Mouse (Mus musculus): Measurements from ENCODE around the gene Atad3a. TPM values are rescaled to one million over a fixed set of nuclear protein-coding genes. Genes with fewer than 3 reads are reported as not detected.
"Not testable (repeated sequence)": the region's sequence is repeated elsewhere in the genome, so short reads cannot be mapped to it uniquely, and the experiment has no call there.

Gene Atad3a
- polyA plus RNA-seq, 1 experiment from 2014 or later = 90.0 TPM

- no peaks in the 10 kb centered on the region for H3K4me1 ChIP-seq
- peaks cover 91% of the 10 kb centered on the region for H3K36me3 ChIP-seq
- H3K27me3 ChIP-seq = no peaks in the 10 kb centered on the region
- no peaks in the 10 kb centered on the region for H3K9me3 ChIP-seq
- no peak overlapping the region for H3K4me3 ChIP-seq
- H3K9ac ChIP-seq = no peak overlapping the region
- ATAC-seq (ENCODE audit: borderline replicate concordance, extremely low read depth, low FRiP score, low TSS enrichment) = no peak
- H3K27ac ChIP-seq = no peak overlapping the region
- H3K4me2 ChIP-seq = no peak overlapping the region
- 87% methylated on average over 17 of the region's 17 CpGs for WGBS
These were observed 14.1 kb downstream of the Atad3a start for GRCm38 (mm10) chr4:155746575-155747490.

- 81% methylated on average over 8 of the region's 8 CpGs for WGBS
- Histone ChIP-seq H3K4me3 (no peak overlapping the region), H3K4me1 (no peaks in the 10 kb centered on the region), H3K4me2 (no peak overlapping the region), H3K27me3 (no peaks in the 10 kb centered on the region), H3K36me3 (peaks cover 91% of the 10 kb centered on the region), H3K9me3 (no peaks in the 10 kb centered on the region), H3K9ac (no peak overlapping the region), H3K27ac (no peak overlapping the region)
- no peak for ATAC-seq (ENCODE audit: borderline replicate concordance, extremely low read depth, low FRiP score, low TSS enrichment)
These were observed 14.8 kb downstream of the Atad3a start for GRCm38 (mm10) chr4:155746036-155746548.

- Histone ChIP-seq H3K9ac (no peak overlapping the region), H3K9me3 (no peaks in the 10 kb centered on the region), H3K4me3 (no peak overlapping the region), H3K36me3 (peaks cover 91% of the 10 kb centered on the region), H3K4me2 (no peak overlapping the region), H3K27ac (no peak overlapping the region), H3K4me1 (no peaks in the 10 kb centered on the region), H3K27me3 (no peaks in the 10 kb centered on the region)
- ATAC-seq (ENCODE audit: borderline replicate concordance, extremely low read depth, low FRiP score, low TSS enrichment) = no peak
- 92% methylated on average over 5 of the region's 5 CpGs for WGBS
These were observed 15.8 kb downstream of the Atad3a start for GRCm38 (mm10) chr4:155745136-155745535.

GRCm38 (mm10) chr4:155744474-155744873, 16.4 kb downstream of the Atad3a start:
- no peak overlapping the region for H3K27ac ChIP-seq
- peaks cover 91% of the 10 kb centered on the region for H3K36me3 ChIP-seq
- no peaks in the 10 kb centered on the region for H3K27me3 ChIP-seq
- no peak overlapping the region for H3K9ac ChIP-seq
- WGBS = 88% methylated on average over 8 of the region's 8 CpGs
- no peak for ATAC-seq (ENCODE audit: borderline replicate concordance, extremely low read depth, low FRiP score, low TSS enrichment)
- no peak overlapping the region for H3K4me3 ChIP-seq
- no peaks in the 10 kb centered on the region for H3K9me3 ChIP-seq
- H3K4me2 ChIP-seq = no peak overlapping the region
- no peaks in the 10 kb centered on the region for H3K4me1 ChIP-seq

GRCm38 (mm10) chr4:155742684-155743083, 18.2 kb downstream of the Atad3a start:
- no peak overlapping the region for H3K4me2 ChIP-seq
- peaks cover 74% of the 10 kb centered on the region for H3K36me3 ChIP-seq
- no peak overlapping the region for H3K9ac ChIP-seq
- 87% methylated on average over 5 of the region's 5 CpGs for WGBS
- no peak for ATAC-seq (ENCODE audit: borderline replicate concordance, extremely low read depth, low FRiP score, low TSS enrichment)
- H3K9me3 ChIP-seq = no peaks in the 10 kb centered on the region
- no peaks in the 10 kb centered on the region for H3K4me1 ChIP-seq
- no peak overlapping the region for H3K27ac ChIP-seq
- no peaks in the 10 kb centered on the region for H3K27me3 ChIP-seq
- no peak overlapping the region for H3K4me3 ChIP-seq

GRCm38 (mm10) chr4:155740681-155741080, 20.2 kb downstream of the Atad3a start:
- H3K9me3 ChIP-seq; H3K4me3 ChIP-seq; H3K4me2 ChIP-seq; ATAC-seq (ENCODE audit: borderline replicate concordance, extremely low read depth, low FRiP score, low TSS enrichment); H3K9ac ChIP-seq; H3K4me1 ChIP-seq; H3K27me3 ChIP-seq; H3K27ac ChIP-seq: not testable (repeated sequence)
- WGBS = 83% methylated on average over 10 of the region's 10 CpGs
- H3K36me3 ChIP-seq = peaks cover 57% of the 10 kb centered on the region

- no peak overlapping the region for H3K4me3 ChIP-seq
- peaks cover 10% of the 10 kb centered on the region for H3K4me1 ChIP-seq
- H3K4me2 ChIP-seq = no peak overlapping the region
- no peaks in the 10 kb centered on the region for H3K9me3 ChIP-seq
- H3K27ac ChIP-seq = no peak overlapping the region
- H3K36me3 ChIP-seq = peaks cover 50% of the 10 kb centered on the region
- WGBS = 81% methylated on average over 36 of the region's 37 CpGs
- no peaks in the 10 kb centered on the region for H3K27me3 ChIP-seq
- no peak for ATAC-seq (ENCODE audit: borderline replicate concordance, extremely low read depth, low FRiP score, low TSS enrichment)
- no peak overlapping the region for H3K9ac ChIP-seq
These were observed 20.9 kb downstream of the Atad3a start for GRCm38 (mm10) chr4:155739741-155740636.

GRCm38 (mm10) chr4:155739152-155739551, 21.7 kb downstream of the Atad3a start:
- Histone ChIP-seq H3K36me3 (peaks cover 42% of the 10 kb centered on the region), H3K27ac (no peak overlapping the region), H3K9me3 (no peaks in the 10 kb centered on the region), H3K4me2 (no peak overlapping the region), H3K4me1 (peaks cover 10% of the 10 kb centered on the region), H3K27me3 (no peaks in the 10 kb centered on the region), H3K4me3 (no peak overlapping the region), H3K9ac (no peak overlapping the region)
- WGBS = 87% methylated on average over 6 of the region's 6 CpGs
- ATAC-seq (ENCODE audit: borderline replicate concordance, extremely low read depth, low FRiP score, low TSS enrichment) = no peak

GRCm38 (mm10) chr4:155738262-155738661, 22.6 kb downstream of the Atad3a start:
- H3K9me3 ChIP-seq = no peaks in the 10 kb centered on the region
- no peak for ATAC-seq (ENCODE audit: borderline replicate concordance, extremely low read depth, low FRiP score, low TSS enrichment)
- H3K4me2 ChIP-seq = no peak overlapping the region
- H3K4me3 ChIP-seq = no peak overlapping the region
- H3K36me3 ChIP-seq = peaks cover 35% of the 10 kb centered on the region
- no peaks in the 10 kb centered on the region for H3K27me3 ChIP-seq
- no peak overlapping the region for H3K27ac ChIP-seq
- H3K9ac ChIP-seq = no peak overlapping the region
- H3K4me1 ChIP-seq = peaks cover 15% of the 10 kb centered on the region
- 44% methylated on average over 8 of the region's 8 CpGs for WGBS

GRCm38 (mm10) chr4:155736421-155736820, 24.5 kb downstream of the Atad3a start:
- WGBS = 78% methylated on average over 5 of the region's 5 CpGs
- H3K9me3 ChIP-seq = no peaks in the 10 kb centered on the region
- H3K27me3 ChIP-seq = no peaks in the 10 kb centered on the region
- no peak overlapping the region for H3K27ac ChIP-seq
- H3K9ac ChIP-seq = no peak overlapping the region
- H3K4me1 ChIP-seq = peaks cover 15% of the 10 kb centered on the region
- peaks cover 29% of the 10 kb centered on the region for H3K36me3 ChIP-seq
- no peak overlapping the region for H3K4me3 ChIP-seq
- ATAC-seq (ENCODE audit: borderline replicate concordance, extremely low read depth, low FRiP score, low TSS enrichment) = no peak
- no peak overlapping the region for H3K4me2 ChIP-seq

GRCm38 (mm10) chr4:155735788-155736187, 25.1 kb downstream of the Atad3a start:
- peaks cover 15% of the 10 kb centered on the region for H3K4me1 ChIP-seq
- ATAC-seq (ENCODE audit: borderline replicate concordance, extremely low read depth, low FRiP score, low TSS enrichment) = no peak

More at GRCm38 (mm10) chr4:155735788-155736187, 25.1 kb downstream of the Atad3a start:
- WGBS = 70% methylated on average over 5 of the region's 5 CpGs
- Histone ChIP-seq H3K9ac (peak overlapping the region; percentile 69), H3K36me3 (peaks cover 29% of the 10 kb centered on the region), H3K4me3 (peak overlapping the region; percentile 90), H3K9me3 (no peaks in the 10 kb centered on the region), H3K27me3 (no peaks in the 10 kb centered on the region), H3K4me2 (peak overlapping the region; percentile 87), H3K27ac (no peak overlapping the region)
